Mouse (Mus musculus) heart, adult 2 months (tissue): ENCODE measurements at regions not wholly inside any gene's neighbourhood (a gene's known extent, or its start where the extent isn't known, plus 50 kb on each side); places are given as distances from the start of the nearest gene placed in this dataset.
"Not testable (repeated sequence)": the region's sequence is repeated elsewhere in the genome, so short reads cannot be mapped to it uniquely, and the experiment has no call there.

ENCODE experiments used
- DNase-seq, 2 experiments: peaks; one replicate each; pipeline ENCODE4 v3.0.0; 2021
- H3K27ac ChIP-seq: fragments of 200-600 bp; 2 replicates; pipeline ENCODE4 v1.8.1; 2022
- H3K27me3 ChIP-seq: fragments of 200-500 bp; 2 replicates; pipeline ENCODE4 v1.6.1; 2012; ENCODE audit warnings: mild to moderate bottlenecking, low read length, inconsistent platforms, mixed read lengths; ENCODE audit not compliant: control insufficient read depth, insufficient read depth
- H3K36me3 ChIP-seq: fragments of 200-500 bp; 2 replicates; pipeline ENCODE4 v1.6.1; 2012; ENCODE audit warnings: low read length, inconsistent platforms; ENCODE audit not compliant: control insufficient read depth, insufficient read depth
- H3K4me1 ChIP-seq: fragments of 200-500 bp; 2 replicates; pipeline ENCODE4 v1.6.1; 2011; ENCODE audit warnings: low read length; ENCODE audit not compliant: control insufficient read depth, insufficient read depth
- H3K4me3 ChIP-seq: fragments of 200-600 bp; 2 replicates; pipeline ENCODE4 v1.8.1; 2022
- H3K79me2 ChIP-seq: fragments of 200-500 bp; replicated peaks from 2 replicates; pipeline ENCODE4 v1.6.1; 2012; ENCODE audit warnings: mild to moderate bottlenecking, inconsistent platforms, low read length, moderate library complexity, mixed read lengths; ENCODE audit not compliant: control insufficient read depth, insufficient read depth
- H3K9ac ChIP-seq: fragments of 200-500 bp; 2 replicates; pipeline ENCODE4 v1.6.1; 2012; ENCODE audit warnings: low read depth, mild to moderate bottlenecking, control low read depth, inconsistent platforms, low read length, mixed read lengths
- CTCF ChIP-seq: fragments of 200-600 bp; IDR thresholded peaks from 2 replicates; pipeline ENCODE4 v1.8.1; 2022; ENCODE audit warnings: antibody characterized with exemption, mild to moderate bottlenecking, moderate library complexity
- EP300 ChIP-seq: fragments of 200-500 bp; IDR thresholded peaks from 2 replicates; pipeline ENCODE4 v1.6.1; 2011; ENCODE audit warnings: low read depth, low read length, control low read depth; ENCODE audit not compliant: insufficient read depth
- POLR2A ChIP-seq: fragments of 200-500 bp; IDR thresholded peaks from 2 replicates; pipeline ENCODE4 v1.6.1; 2011; ENCODE audit warnings: mild to moderate bottlenecking, low read depth, low read length, control low read depth; ENCODE audit not compliant: insufficient read depth
- WGBS: fragments of 180-500 bp; shearing (Covaris S2); methylation state at CpG from one replicate; pipeline ENCODE4 v1.1.7; 2018; 5-methylcytosine and 5-hydroxymethylcytosine counted together
- intact Hi-C: fragments of 180-260 bp; cut with DNase I; formaldehyde crosslinking; loops from one replicate; pipeline ENCODE4 v1.15.1; 2025

- no peaks in the 10 kb centered on the region for H3K36me3 ChIP-seq
- no peak overlapping the region for H3K9ac ChIP-seq
- H3K4me1 ChIP-seq = no peaks in the 10 kb centered on the region
- no peaks in the 10 kb centered on the region for H3K27me3 ChIP-seq
- no peak overlapping the region for H3K27ac ChIP-seq
- TF ChIP-seq EP300 = no peak
- H3K79me2 ChIP-seq = no peaks in the 10 kb centered on the region
- DNase-seq = no peak
- intact Hi-C loops = no loop called here
- H3K4me3 ChIP-seq = no peak overlapping the region
- 81% methylated on average over 10 of the region's 10 CpGs for WGBS
These were observed 524.3 kb downstream of the Epha7 start for GRCm38 (mm10) chr4:29337245-29337644.

- Histone ChIP-seq H3K27ac (no peak overlapping the region), H3K9ac (no peak overlapping the region), H3K79me2 (no peaks in the 10 kb centered on the region), H3K27me3 (no peaks in the 10 kb centered on the region), H3K4me3 (no peak overlapping the region), H3K36me3 (no peaks in the 10 kb centered on the region), H3K4me1 (no peaks in the 10 kb centered on the region)
- intact Hi-C loops = no loop called here
- TF ChIP-seq CTCF (no peak), POLR2A (no peak), EP300 (no peak)
- no peak for DNase-seq
- 29% methylated on average over 1 of the region's 1 CpGs for WGBS
These were observed 549.3 kb downstream of the Epha7 start for GRCm38 (mm10) chr4:29362191-29362590.

GRCm38 (mm10) chr4:29389282-29389681, 576.4 kb downstream of the Epha7 start:
- 62% methylated on average over 1 of the region's 1 CpGs for WGBS
- H3K79me2 ChIP-seq = no peaks in the 10 kb centered on the region
- DNase-seq = no peak
- no peak overlapping the region for H3K27ac ChIP-seq
- no peaks in the 10 kb centered on the region for H3K36me3 ChIP-seq
- no peaks in the 10 kb centered on the region for H3K4me1 ChIP-seq
- no peak overlapping the region for H3K9ac ChIP-seq
- TF ChIP-seq EP300 = no peak
- intact Hi-C loops = no loop called here
- H3K27me3 ChIP-seq = no peaks in the 10 kb centered on the region
- no peak overlapping the region for H3K4me3 ChIP-seq

- no peaks in the 10 kb centered on the region for H3K4me1 ChIP-seq
- H3K4me3 ChIP-seq = no peak overlapping the region
- no peak overlapping the region for H3K27ac ChIP-seq
- H3K79me2 ChIP-seq = no peaks in the 10 kb centered on the region
- WGBS = 66% methylated on average over 2 of the region's 2 CpGs
- intact Hi-C loops = no loop called here
- no peaks in the 10 kb centered on the region for H3K27me3 ChIP-seq
- no peak for DNase-seq
- TF ChIP-seq POLR2A = no peak
- no peak for TF ChIP-seq CTCF
- no peak for TF ChIP-seq EP300
- H3K36me3 ChIP-seq = no peaks in the 10 kb centered on the region
- H3K9ac ChIP-seq = no peak overlapping the region
These were observed 577.4 kb downstream of the Epha7 start for GRCm38 (mm10) chr4:29390333-29390732.

GRCm38 (mm10) chr4:29402143-29402542, 589.2 kb downstream of the Epha7 start:
- WGBS = 82% methylated on average over 3 of the region's 3 CpGs
- no peaks in the 10 kb centered on the region for H3K36me3 ChIP-seq
- H3K27ac ChIP-seq = no peak overlapping the region
- H3K9ac ChIP-seq = no peak overlapping the region
- H3K79me2 ChIP-seq = no peaks in the 10 kb centered on the region
- intact Hi-C loops = no loop called here
- H3K4me1 ChIP-seq = no peaks in the 10 kb centered on the region
- no peaks in the 10 kb centered on the region for H3K27me3 ChIP-seq
- no peak for DNase-seq
- no peak overlapping the region for H3K4me3 ChIP-seq
- TF ChIP-seq POLR2A (no peak), EP300 (no peak), CTCF (no peak)

GRCm38 (mm10) chr4:29414616-29415015, 601.7 kb downstream of the Epha7 start:
- H3K4me3 ChIP-seq = no peak overlapping the region
- H3K36me3 ChIP-seq = no peaks in the 10 kb centered on the region
- no peak overlapping the region for H3K9ac ChIP-seq
- intact Hi-C loops = no loop called here
- no peak for DNase-seq
- H3K4me1 ChIP-seq = no peaks in the 10 kb centered on the region
- no peak overlapping the region for H3K27ac ChIP-seq
- no peaks in the 10 kb centered on the region for H3K79me2 ChIP-seq
- no peaks in the 10 kb centered on the region for H3K27me3 ChIP-seq
- no peak for TF ChIP-seq POLR2A
- no peak for TF ChIP-seq EP300
- TF ChIP-seq CTCF = no peak
- 89% methylated on average over 8 of the region's 8 CpGs for WGBS

- intact Hi-C loops = no loop called here
- no peak overlapping the region for H3K4me3 ChIP-seq
- no peaks in the 10 kb centered on the region for H3K36me3 ChIP-seq
- no peaks in the 10 kb centered on the region for H3K79me2 ChIP-seq
- no peak overlapping the region for H3K9ac ChIP-seq
- no peak overlapping the region for H3K27ac ChIP-seq
- no peak for DNase-seq
- WGBS = 80% methylated on average over 2 of the region's 2 CpGs
- H3K27me3 ChIP-seq = no peaks in the 10 kb centered on the region
- H3K4me1 ChIP-seq = no peaks in the 10 kb centered on the region
- TF ChIP-seq CTCF = no peak
- TF ChIP-seq EP300 = no peak
- TF ChIP-seq POLR2A = no peak
These were observed 607.4 kb downstream of the Epha7 start for GRCm38 (mm10) chr4:29420198-29420792.

- H3K4me3 ChIP-seq, H3K27ac ChIP-seq, H3K9ac ChIP-seq, DNase-seq, H3K4me1 ChIP-seq, intact Hi-C loops, H3K36me3 ChIP-seq, H3K27me3 ChIP-seq, H3K79me2 ChIP-seq: not testable (repeated sequence)
- 45% methylated on average over 4 of the region's 4 CpGs for WGBS
These were observed 618.6 kb downstream of the Epha7 start for GRCm38 (mm10) chr4:29431493-29431892.
